Mouse (Mus musculus) CH12.LX (cell line): ENCODE measurements around the gene Map3k12.

Experiments used
- CHD2 ChIP-seq: IDR thresholded peaks from 2 replicates; pipeline ENCODE4 v1.6.1; 2011; ENCODE audit warnings: low read length, improper control_type of control experiment
- CTCF ChIP-seq, 2 experiments: IDR thresholded peaks in 1 of 2; conservative IDR thresholded peaks in 1 of 2; 2 replicates each; pipeline ENCODE4 v1.5.1; 2011 to 2012; ENCODE audit warnings: low read depth in 2 of 2, low read length in 2 of 2, improper control_type of control experiment in 1 of 2, inconsistent platforms in 1 of 2, mild to moderate bottlenecking in 1 of 2, moderate library complexity in 1 of 2
- EP300 ChIP-seq: IDR thresholded peaks from 2 replicates; pipeline ENCODE4 v1.6.1; 2011; ENCODE audit warnings: low read length, improper control_type of control experiment
- JUN ChIP-seq: IDR thresholded peaks from 2 replicates; pipeline ENCODE4 v1.6.1; 2011; ENCODE audit warnings: low read depth, mild to moderate bottlenecking, low read length, improper control_type of control experiment, moderate library complexity; ENCODE audit not compliant: insufficient read depth
- NELFE ChIP-seq: IDR thresholded peaks from 2 replicates; pipeline ENCODE4 v1.6.1; 2011; ENCODE audit warnings: low read depth, low read length, improper control_type of control experiment
- PAX5 ChIP-seq: IDR thresholded peaks from 2 replicates; pipeline ENCODE4 v1.6.1; 2012; ENCODE audit warnings: low read length, inconsistent platforms, mixed read lengths
- POLR2A ChIP-seq: IDR thresholded peaks from 2 replicates; pipeline ENCODE4 v1.6.1; 2011; ENCODE audit warnings: low read depth, mild to moderate bottlenecking, improper control_type of control experiment, low read length
- SMC3 ChIP-seq: IDR thresholded peaks from 2 replicates; pipeline ENCODE4 v1.6.1; 2011; ENCODE audit warnings: low read depth, low read length, improper control_type of control experiment
- TBP ChIP-seq: conservative IDR thresholded peaks from 2 replicates; pipeline ENCODE4 v1.6.1; 2011; ENCODE audit warnings: low read depth, low read length, improper control_type of control experiment
- USF1 ChIP-seq: IDR thresholded peaks from 2 replicates; pipeline ENCODE4 v1.6.1; 2014; ENCODE audit warnings: low read depth, mild to moderate bottlenecking, inconsistent platforms, low read length, improper control_type of control experiment

GRCm38 (mm10) chr15:102473246-102473645, 43.6 kb downstream of the Map3k12 start:
- TF ChIP-seq USF1 (no peak), SMC3 (no peak), CTCF (conservative IDR thresholded peaks at IDR 0.05 in 1 of 2, IDR thresholded peaks at IDR 0.05 in 1 of 2; ENCODE audit: low read depth in 2 of 2, low read length in 2 of 2) (no peak), JUN (no peak), TBP (no peak), CHD2 (no peak), PAX5 (no peak), POLR2A (no peak), NELFE (no peak), EP300 (no peak)
